Mouse (Mus musculus) kidney, postnatal 10 days (tissue): ENCODE results near the gene Arnt.

ENCODE experiments used
- DNase-seq: peaks from one replicate; pipeline ENCODE4 v3.0.0; 2021; ENCODE audit warnings: mixed read lengths

Arnt gene

GRCm38 (mm10) chr3:95457758-95458157 lies 23.6 kb downstream of the Arnt start:
- no peak for DNase-seq

GRCm38 (mm10) chr3:95459381-95459780 lies 25.2 kb downstream of the Arnt start:
- DNase-seq, result no peak

DNA sequence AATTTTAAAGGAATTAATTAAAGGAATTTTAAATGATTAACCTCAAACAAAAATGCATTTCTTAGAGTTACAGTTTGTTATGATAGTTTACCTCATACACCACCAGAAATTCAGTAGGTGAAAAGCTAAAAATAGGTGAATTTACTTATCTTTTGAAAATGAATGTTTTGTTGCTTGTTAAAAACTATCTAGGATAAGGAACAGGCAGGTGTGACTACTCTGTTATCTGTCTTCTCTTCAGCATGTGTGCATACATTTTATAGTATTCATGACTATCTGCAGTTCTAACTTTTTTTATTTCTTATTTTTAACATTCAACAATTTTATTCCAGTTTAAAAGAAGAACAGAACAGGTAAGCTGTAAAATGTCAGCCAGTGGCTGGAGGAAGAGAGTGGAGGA lies 29.7 kb downstream of the Arnt start:
- no peak for DNase-seq

- DNase-seq, result no peak
These were observed 44.8 kb downstream of the Arnt start for GRCm38 (mm10) chr3:95478966-95479365.

DNA sequence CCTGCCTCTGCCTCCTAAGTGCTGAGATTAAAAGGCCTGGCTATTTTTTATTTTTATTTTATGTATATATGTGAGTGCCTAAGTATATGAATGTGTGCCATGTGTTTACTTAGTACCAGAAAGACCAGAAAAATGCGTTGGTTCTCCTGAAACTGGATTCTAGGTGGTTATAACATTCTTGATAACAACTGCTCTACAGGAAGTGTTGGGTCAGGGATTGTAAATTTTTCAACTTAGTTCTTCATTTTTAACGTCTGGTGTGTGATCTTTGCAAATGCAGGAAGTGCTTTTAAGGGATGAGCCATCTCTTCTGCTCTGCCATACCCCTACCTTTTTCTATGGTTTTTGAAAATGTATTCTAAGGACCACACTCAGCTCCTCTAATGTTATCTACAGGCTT lies 52.2 kb downstream of the Arnt start:
- DNase-seq, result no peak

- no peak for DNase-seq
These were observed 54.5 kb downstream of the Arnt start for GRCm38 (mm10) chr3:95488679-95489078.

GRCm38 (mm10) chr3:95490238-95490637 lies 56.0 kb downstream of the Arnt start:
- DNase-seq, result no peak

GRCm38 (mm10) chr3:95494342-95494741 lies 60.2 kb downstream of the Arnt start:
- peak; percentile 69 for DNase-seq

GRCm38 (mm10) chr3:95498229-95498628 lies 64.0 kb downstream of the Arnt start:
- DNase-seq, result no peak

- peak; percentile 24 for DNase-seq
These were observed 64.8 kb downstream of the Arnt start, which contains the start of gene Ctsk for GRCm38 (mm10) chr3:95499024-95499423. Ctsk (plus strand) TSS chr3:95499256.

- DNase-seq, result no peak
These were observed 65.4 kb downstream of the Arnt start for GRCm38 (mm10) chr3:95499496-95500140.

- DNase-seq, result no peak
These were observed 68.1 kb downstream of the Arnt start for GRCm38 (mm10) chr3:95502312-95502711.

DNA sequence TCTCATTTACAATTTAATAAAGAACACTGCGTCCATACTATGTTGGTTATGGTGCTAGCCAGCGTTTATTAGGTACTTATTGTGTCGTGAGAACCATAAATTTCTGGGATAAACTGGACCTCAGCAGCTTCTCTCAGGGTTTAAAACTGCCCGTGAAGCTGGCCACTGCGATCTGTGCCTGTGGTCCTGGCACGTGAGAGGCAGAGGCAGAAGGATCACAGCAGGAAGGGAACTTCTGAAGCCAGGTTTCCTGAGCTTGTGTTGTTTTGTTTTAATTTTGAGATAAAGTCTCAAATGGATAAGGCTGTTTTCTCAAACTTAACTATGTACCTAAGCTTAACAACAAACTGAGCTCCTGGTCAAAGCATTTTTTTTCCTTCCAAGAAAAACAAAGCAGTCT lies 75.2 kb downstream of the Arnt start:
- no peak for DNase-seq

- DNase-seq, result no peak
These were observed 77.5 kb downstream of the Arnt start for GRCm38 (mm10) chr3:95511611-95512180.

DNA sequence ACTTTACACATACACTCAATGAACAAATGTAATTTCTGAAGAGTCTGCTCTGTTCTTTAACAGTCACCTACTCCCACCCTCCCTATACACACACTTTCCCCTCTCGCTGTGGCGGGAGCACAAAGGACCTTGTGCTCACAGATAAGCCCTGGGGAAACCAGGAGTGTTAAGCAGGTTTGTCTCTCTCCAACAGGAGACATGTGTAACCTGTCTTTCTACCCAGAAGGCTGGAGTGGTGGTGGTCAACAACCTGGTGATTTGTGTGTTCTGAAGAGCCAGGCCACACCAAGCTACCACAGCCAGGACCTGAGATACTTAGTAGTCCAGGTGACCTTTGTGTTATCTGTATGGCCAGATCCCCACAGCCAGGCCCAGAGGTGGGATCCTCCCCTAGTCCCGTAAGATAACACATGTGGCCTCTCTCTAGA lies 82.4 kb downstream of the Arnt start:
- no peak for DNase-seq

GRCm38 (mm10) chr3:95517493-95517898 lies 83.3 kb downstream of the Arnt start:
- peak; percentile 82 for DNase-seq

- DNase-seq, result no peak
These were observed 84.7 kb downstream of the Arnt start for GRCm38 (mm10) chr3:95518891-95519290.

- no peak for DNase-seq
These were observed 85.1 kb downstream of the Arnt start for GRCm38 (mm10) chr3:95519315-95519714.

GRCm38 (mm10) chr3:95520100-95520499 lies 85.9 kb downstream of the Arnt start:
- DNase-seq, result no peak

GRCm38 (mm10) chr3:95521168-95521567 lies 87.0 kb downstream of the Arnt start:
- DNase-seq, result no peak

GRCm38 (mm10) chr3:95523662-95524061 lies 89.5 kb downstream of the Arnt start:
- DNase-seq, result peak; percentile 25

DNA sequence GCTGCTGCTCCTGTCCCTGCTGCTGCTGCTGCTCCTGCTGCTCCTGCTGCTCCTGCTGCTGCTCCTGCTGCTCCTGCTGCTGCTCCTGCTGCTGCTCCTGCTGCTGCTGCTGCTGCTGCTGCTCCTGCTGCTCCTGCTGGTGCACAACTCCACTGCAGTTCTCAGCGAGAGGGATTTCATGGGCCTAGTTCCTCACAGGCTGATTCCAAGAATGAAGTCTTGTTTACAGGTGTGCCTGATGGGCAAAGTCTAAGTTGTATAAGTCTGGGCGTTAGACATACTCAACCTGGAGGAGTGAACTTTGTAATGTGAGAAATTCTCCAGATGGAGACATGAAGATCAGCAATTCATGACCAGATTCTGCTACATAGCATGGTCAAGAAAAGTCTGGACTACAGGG lies 90.5 kb downstream of the Arnt start:
- DNase-seq, result no peak

DNA sequence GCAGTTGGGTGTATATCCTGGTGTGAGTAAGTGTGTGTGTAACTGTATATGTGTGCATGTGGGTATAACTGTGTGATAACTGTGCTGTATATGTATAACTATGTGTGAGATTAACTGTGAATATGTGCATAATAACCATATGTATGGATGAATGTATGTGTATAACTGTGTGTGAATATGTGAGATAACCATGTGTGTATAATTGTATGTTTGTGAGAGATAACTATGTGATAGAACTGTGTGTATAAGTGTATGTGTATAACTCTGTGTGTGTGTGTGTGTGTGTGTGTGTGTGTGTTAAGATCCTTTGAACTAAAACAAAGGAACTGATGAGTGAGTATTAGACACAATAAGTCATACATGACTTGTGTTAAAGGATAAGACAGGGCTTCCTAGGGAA lies 91.9 kb downstream of the Arnt start:
- no peak for DNase-seq

DNA sequence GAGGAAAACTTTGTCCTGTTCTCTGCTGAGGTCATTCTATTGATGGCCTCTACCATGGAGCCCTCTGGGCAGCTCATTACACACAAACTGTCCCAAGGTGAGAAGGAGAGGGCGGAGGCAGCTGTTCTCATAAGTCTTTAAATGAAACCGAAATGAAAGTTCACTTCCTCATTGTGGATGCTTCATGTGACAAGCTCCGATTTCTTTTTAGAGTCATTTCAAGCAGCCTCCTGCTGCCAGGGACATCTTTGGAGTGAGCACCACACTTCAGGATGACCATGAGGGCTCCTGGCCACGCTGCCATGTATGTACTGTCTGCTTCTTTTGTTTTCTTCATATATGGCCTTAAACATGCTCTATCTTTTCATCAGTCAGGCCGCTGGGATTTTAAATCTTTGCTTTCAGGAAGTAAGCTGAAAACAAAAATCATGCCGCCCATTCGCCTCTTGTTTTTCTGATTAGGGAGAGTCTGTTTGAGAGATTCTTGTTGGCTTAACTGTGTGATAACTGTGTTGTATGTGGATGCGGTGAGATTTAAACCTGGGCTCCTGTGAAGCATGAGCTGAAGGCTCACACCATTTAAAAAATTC lies 92.5 kb downstream of the Arnt start, which contains the start of gene Ctss:
Gene Ctss (plus strand): TSS at position 165 of the 590 bp plus-strand sequence.
- no peak for DNase-seq
